Mouse (Mus musculus) spleen, adult 2 months (tissue): ENCODE measurements around the gene Slc15a1.

Experiments used
- CTCF ChIP-seq: fragments of 200-500 bp; IDR thresholded peaks from 2 replicates; pipeline ENCODE4 v1.5.1; 2011; ENCODE audit warnings: mild to moderate bottlenecking, inconsistent platforms; ENCODE audit not compliant: insufficient read depth, insufficient read length, insufficient replicate concordance; ENCODE audit errors: extremely low read depth
- POLR2A ChIP-seq: fragments of 200-500 bp; IDR thresholded peaks from 2 replicates; pipeline ENCODE4 v1.6.1; 2011; ENCODE audit warnings: low read depth, low read length, inconsistent platforms

GRCm38 (mm10) chr14:121471545-121472121 lies 33.4 kb downstream of the Slc15a1 start:
- no peak for TF ChIP-seq CTCF
- TF ChIP-seq POLR2A = no peak
